Mouse (Mus musculus) brain, embryonic 14.5 days (tissue): ENCODE measurements around the gene Chrd.

Experiments
- CTCF ChIP-seq: fragments of 200-500 bp; IDR thresholded peaks from 2 replicates; pipeline ENCODE4 v1.5.1; 2012; ENCODE audit warnings: inconsistent platforms, mild to moderate bottlenecking, moderate library complexity, borderline replicate concordance; ENCODE audit not compliant: insufficient read depth, insufficient read length; ENCODE audit errors: extremely low read depth
- POLR2A ChIP-seq: fragments of 200-500 bp; IDR thresholded peaks from 2 replicates; pipeline ENCODE4 v1.6.1; 2012; ENCODE audit warnings: mild to moderate bottlenecking, inconsistent platforms, borderline replicate concordance; ENCODE audit not compliant: poor library complexity, insufficient read depth, insufficient read length, severe bottlenecking; ENCODE audit errors: extremely low read depth

- TF ChIP-seq CTCF: peak; percentile 90
- TF ChIP-seq POLR2A: no peak
Observed at GRCm38 (mm10) chr16:20708939-20709734, 23.8 kb upstream of the Chrd start.
